Mouse (Mus musculus) liver, embryonic 11.5 days (tissue): ENCODE measurements around the gene Palld. TPM values are rescaled to one million over a fixed set of nuclear protein-coding genes. Genes with fewer than 3 reads are reported as not detected.

ENCODE experiments used
- ATAC-seq: fragments of 200-750 bp; cut with Nextera tagmentation; replicated peaks from 2 replicates; pipeline ENCODE4 v1.8.0; 2017; ENCODE audit warnings: moderate number of reproducible peaks, mild to moderate bottlenecking, moderate TSS enrichment, moderate library complexity; ENCODE audit not compliant: low FRiP score
- DNase-seq: peaks from one replicate; pipeline ENCODE4 v3.0.0-alpha.2; 2017; ENCODE audit warnings: low spot score
- H3K27ac ChIP-seq: fragments of 300-500 bp; sonication (generic); 2 replicates; pipeline ENCODE4 v1.5.1; 2014; ENCODE audit warnings: mild to moderate bottlenecking, low read depth, low read length, control low read depth
- H3K27me3 ChIP-seq: fragments of 300-500 bp; sonication (generic); replicated peaks from 2 replicates; pipeline ENCODE4 v1.6.1; 2014; ENCODE audit warnings: low read length, mixed read lengths; ENCODE audit not compliant: control insufficient read depth, insufficient read depth
- H3K36me3 ChIP-seq: fragments of 300-500 bp; sonication (generic); 2 replicates; pipeline ENCODE4 v1.6.1; 2014; ENCODE audit warnings: mild to moderate bottlenecking, low read length, moderate library complexity, mixed read lengths; ENCODE audit not compliant: control insufficient read depth, insufficient read depth
- H3K4me1 ChIP-seq: fragments of 300-500 bp; sonication (generic); replicated peaks from 2 replicates; pipeline ENCODE4 v1.6.1; 2014; ENCODE audit warnings: low read length, mixed read lengths; ENCODE audit not compliant: control insufficient read depth, insufficient read depth
- H3K4me2 ChIP-seq: fragments of 300-500 bp; sonication (generic); 2 replicates; pipeline ENCODE4 v1.6.1; 2014; ENCODE audit warnings: mild to moderate bottlenecking, control low read depth, moderate library complexity
- H3K4me3 ChIP-seq: fragments of 300-500 bp; sonication (generic); 2 replicates; pipeline ENCODE4 v1.5.1; 2014; ENCODE audit warnings: low read depth, low read length, control low read depth
- H3K9ac ChIP-seq: fragments of 300-500 bp; sonication (generic); 2 replicates; pipeline ENCODE4 v1.6.1; 2014; ENCODE audit warnings: low read depth, low read length, control low read depth
- H3K9me3 ChIP-seq: fragments of 300-500 bp; sonication (generic); 2 replicates; pipeline ENCODE4 v1.6.1; 2016; ENCODE audit warnings: low read length, inconsistent platforms, mixed read lengths; ENCODE audit not compliant: control insufficient read depth
- WGBS: fragments of 180-500 bp; shearing (Covaris S2); extraction: QIAGEN DNeasy Blood & Tissue Kit; methylation state at CpG from one replicate; pipeline ENCODE4 v1.1.7; 2014; 5-methylcytosine and 5-hydroxymethylcytosine counted together
- polyA plus RNA-seq: library from polyadenylated mRNA; unstranded; fragments of >200 nt; fragmentation: Nextera tagmentation; extraction: Ambion mirVana; gene quantifications from 2 replicates; pipeline ENCODE4 v1.2.1, GENCODE M21; 2014

Palld gene
- polyA plus RNA-seq, 1 experiment from 2014 or later = 22.9 TPM

GRCm38 (mm10) chr8:61775936-61776335 is 126.6 kb downstream of the Palld start:
- Histone ChIP-seq H3K9ac (no peak overlapping the region), H3K27ac (no peak overlapping the region), H3K27me3 (no peaks in the 10 kb centered on the region), H3K36me3 (no peaks in the 10 kb centered on the region), H3K4me2 (no peak overlapping the region), H3K4me1 (no peaks in the 10 kb centered on the region), H3K4me3 (no peak overlapping the region), H3K9me3 (no peaks in the 10 kb centered on the region)
- DNase-seq (no peak), ATAC-seq (no peak)
- 68% methylated on average over 6 of the region's 6 CpGs for WGBS

- Histone ChIP-seq H3K9ac (no peak overlapping the region), H3K36me3 (no peaks in the 10 kb centered on the region), H3K4me3 (no peak overlapping the region), H3K4me1 (no peaks in the 10 kb centered on the region), H3K4me2 (no peak overlapping the region), H3K27ac (no peak overlapping the region), H3K9me3 (no peaks in the 10 kb centered on the region), H3K27me3 (no peaks in the 10 kb centered on the region)
- no peak for DNase-seq
- WGBS = 81% methylated on average over 5 of the region's 5 CpGs
- no peak for ATAC-seq
Measured at GRCm38 (mm10) chr8:61774161-61774560, 128.3 kb downstream of the Palld start.

- 52% methylated on average over 4 of the region's 4 CpGs for WGBS
- ATAC-seq = no peak
Measured at GRCm38 (mm10) chr8:61773595-61774088, 128.8 kb downstream of the Palld start.

GRCm38 (mm10) chr8:61771328-61771727 is 131.2 kb downstream of the Palld start:
- H3K9ac ChIP-seq = no peak overlapping the region
- no peaks in the 10 kb centered on the region for H3K27me3 ChIP-seq
- ATAC-seq (no peak), DNase-seq (no peak)
- no peaks in the 10 kb centered on the region for H3K36me3 ChIP-seq
- H3K4me3 ChIP-seq = no peak overlapping the region
- no peak overlapping the region for H3K4me2 ChIP-seq
- no peaks in the 10 kb centered on the region for H3K9me3 ChIP-seq
- H3K27ac ChIP-seq = no peak overlapping the region
- WGBS = 66% methylated on average over 3 of the region's 3 CpGs
- H3K4me1 ChIP-seq = no peaks in the 10 kb centered on the region

More at GRCm38 (mm10) chr8:61773595-61774088, 128.8 kb downstream of the Palld start:
- no peak overlapping the region for H3K4me3 ChIP-seq
- H3K27me3 ChIP-seq = no peaks in the 10 kb centered on the region
- no peak overlapping the region for H3K9ac ChIP-seq
- H3K36me3 ChIP-seq = no peaks in the 10 kb centered on the region
- H3K4me2 ChIP-seq = no peak overlapping the region
- no peak overlapping the region for H3K27ac ChIP-seq
- H3K4me1 ChIP-seq = no peaks in the 10 kb centered on the region
- no peak for DNase-seq
- no peaks in the 10 kb centered on the region for H3K9me3 ChIP-seq

- WGBS = 66% methylated on average over 5 of the region's 5 CpGs
- no peak for ATAC-seq
Measured at GRCm38 (mm10) chr8:61769340-61769879, 133.1 kb downstream of the Palld start.

GRCm38 (mm10) chr8:61760190-61760578 is 142.3 kb downstream of the Palld start:
- no peak overlapping the region for H3K27ac ChIP-seq
- H3K9me3 ChIP-seq = no peaks in the 10 kb centered on the region
- peak overlapping the region; percentile 67 for H3K4me2 ChIP-seq
- H3K9ac ChIP-seq = no peak overlapping the region; the same call in 1 of the 2 replicates
- H3K4me3 ChIP-seq = peak overlapping the region; percentile 45
- WGBS = 25% methylated on average over 8 of the region's 8 CpGs
- ATAC-seq (no peak), DNase-seq (no peak)
- no peaks in the 10 kb centered on the region for H3K36me3 ChIP-seq
- H3K27me3 ChIP-seq = peaks cover 8% of the 10 kb centered on the region; the same call in 1 of the 2 replicates
- H3K4me1 ChIP-seq = peaks cover 2% of the 10 kb centered on the region; the same call in 1 of the 2 replicates

More at GRCm38 (mm10) chr8:61769340-61769879, 133.1 kb downstream of the Palld start:
- no peak for DNase-seq
- Histone ChIP-seq H3K27ac (no peak overlapping the region), H3K27me3 (no peaks in the 10 kb centered on the region), H3K9ac (no peak overlapping the region), H3K4me3 (no peak overlapping the region), H3K4me1 (no peaks in the 10 kb centered on the region), H3K4me2 (no peak overlapping the region), H3K9me3 (no peaks in the 10 kb centered on the region), H3K36me3 (no peaks in the 10 kb centered on the region)

GRCm38 (mm10) chr8:61759327-61760189 is 142.9 kb downstream of the Palld start:
- Histone ChIP-seq H3K4me1 (peaks cover 2% of the 10 kb centered on the region; the same call in 1 of the 2 replicates), H3K9ac (peak overlapping the region; percentile 4; the same call in 1 of the 2 replicates), H3K4me3 (peak overlapping the region; percentile 45), H3K36me3 (no peaks in the 10 kb centered on the region), H3K4me2 (peak overlapping the region; percentile 67), H3K9me3 (no peaks in the 10 kb centered on the region), H3K27ac (no peak overlapping the region), H3K27me3 (peaks cover 8% of the 10 kb centered on the region; the same call in 1 of the 2 replicates)
- peak; percentile 57 for DNase-seq
- ATAC-seq = peak; percentile 39
- 2% methylated on average over 44 of the region's 44 CpGs for WGBS

GRCm38 (mm10) chr8:61758686-61759326 is 143.7 kb downstream of the Palld start:
- Histone ChIP-seq H3K9ac (no peak overlapping the region), H3K36me3 (no peaks in the 10 kb centered on the region), H3K27me3 (peaks cover 8% of the 10 kb centered on the region; the same call in 1 of the 2 replicates), H3K4me3 (no peak overlapping the region; the same call in 1 of the 2 replicates), H3K9me3 (no peaks in the 10 kb centered on the region), H3K27ac (no peak overlapping the region), H3K4me1 (peaks cover 2% of the 10 kb centered on the region; the same call in 1 of the 2 replicates), H3K4me2 (no peak overlapping the region; the same call in 1 of the 2 replicates)
- ATAC-seq (no peak), DNase-seq (no peak)
- 36% methylated on average over 7 of the region's 8 CpGs for whole genome bisulfite sequencing
